Mouse (Mus musculus) stomach, embryonic 16.5 days (tissue): ENCODE measurements around the gene Cers5. TPM values are rescaled to one million over a fixed set of nuclear protein-coding genes. Genes with fewer than 3 reads are reported as not detected.
A peak's percentile ranks its signal among the peaks of the same experiment; 100 is the strongest.
"Not testable (repeated sequence)": the region's sequence is repeated elsewhere in the genome, so short reads cannot be mapped to it uniquely, and the experiment has no call there.

Experiments
- ATAC-seq: fragments of 200-750 bp; cut with Nextera tagmentation; 2 replicates; pipeline ENCODE4 v1.8.0; 2017; ENCODE audit warnings: moderate number of reproducible peaks, moderate TSS enrichment; ENCODE audit not compliant: insufficient read depth, low FRiP score
- H3K27ac ChIP-seq: fragments of 300-500 bp; sonication (generic); 2 replicates; pipeline ENCODE4 v1.5.1; 2014; ENCODE audit warnings: low read length
- H3K27me3 ChIP-seq: fragments of 300-500 bp; sonication (generic); 2 replicates; pipeline ENCODE4 v1.6.1; 2014; ENCODE audit warnings: low read length, control low read depth, mixed read lengths; ENCODE audit not compliant: control insufficient read depth, insufficient read depth
- H3K36me3 ChIP-seq: fragments of 300-500 bp; sonication (generic); 2 replicates; pipeline ENCODE4 v1.6.1; 2014; ENCODE audit warnings: low read length; ENCODE audit not compliant: control insufficient read depth, insufficient read depth
- H3K4me1 ChIP-seq: fragments of 300-500 bp; sonication (generic); 2 replicates; pipeline ENCODE4 v1.6.1; 2014; ENCODE audit warnings: low read length, control low read depth, mixed read lengths; ENCODE audit not compliant: control insufficient read depth, insufficient read depth
- H3K4me2 ChIP-seq: fragments of 300-500 bp; sonication (generic); 2 replicates; pipeline ENCODE4 v1.6.1; 2014; ENCODE audit warnings: low read depth, low read length, mixed read lengths
- H3K4me3 ChIP-seq: fragments of 300-500 bp; sonication (generic); replicated peaks from 2 replicates; pipeline ENCODE4 v1.5.1; 2014; ENCODE audit warnings: mild to moderate bottlenecking, low read length
- H3K9ac ChIP-seq: fragments of 300-500 bp; sonication (generic); 2 replicates; pipeline ENCODE4 v1.6.1; 2014; ENCODE audit warnings: low read length
- H3K9me3 ChIP-seq: fragments of 300-500 bp; sonication (generic); replicated peaks from 2 replicates; pipeline ENCODE4 v1.6.1; 2016; ENCODE audit warnings: low read length, control low read depth; ENCODE audit not compliant: control insufficient read depth
- WGBS: fragments of 180-500 bp; shearing (Covaris S2); extraction: QIAGEN DNeasy Blood & Tissue Kit; methylation state at CpG from one replicate; pipeline ENCODE4 v1.1.7; 2014; 5-methylcytosine and 5-hydroxymethylcytosine counted together
- polyA plus RNA-seq: library from polyadenylated mRNA; unstranded; fragments of >200 nt; fragmentation: Nextera tagmentation; extraction: Ambion mirVana; gene quantifications from 2 replicates; pipeline ENCODE4 v1.2.1, GENCODE M21; 2015

Cers5 gene
- polyA plus RNA-seq, 1 experiment from 2014 or later: 62.1 TPM

DNA sequence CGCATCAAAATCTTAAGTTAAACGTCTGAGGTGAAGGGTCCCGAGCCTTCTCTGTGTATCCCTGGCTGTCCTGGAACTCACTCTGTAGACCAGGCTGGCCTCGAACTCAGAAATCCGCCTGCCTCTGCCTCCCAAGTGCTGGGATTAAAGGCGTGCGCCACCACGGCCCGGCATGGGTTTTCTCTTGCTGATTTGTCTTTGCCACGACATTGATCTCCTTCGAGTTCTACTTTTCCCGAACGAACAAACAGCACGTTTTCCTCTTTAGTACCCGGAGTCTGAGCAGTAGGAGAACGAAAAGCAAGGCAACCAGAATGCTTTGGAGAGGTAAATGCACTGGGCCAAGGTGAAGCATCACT is 71.1 kb downstream of the Cers5 start:
- WGBS: 41% methylated on average over 16 of the region's 16 CpGs
- H3K27me3 ChIP-seq, ATAC-seq, H3K9me3 ChIP-seq, H3K36me3 ChIP-seq: not testable (repeated sequence)
- Histone ChIP-seq H3K4me1 (peaks cover 23% of the 10 kb centered on the region), H3K9ac (peak overlapping the region; percentile 99), H3K27ac (peak overlapping the region; percentile 96), H3K4me3 (peak overlapping the region; percentile 86), H3K4me2 (peak overlapping the region; percentile 59)

GRCm38 (mm10) chr15:99700219-99701106 is 72.2 kb downstream of the Cers5 start:
- ATAC-seq: no peak
- Histone ChIP-seq H3K9ac (no peak overlapping the region), H3K4me2 (no peak overlapping the region), H3K4me1 (peaks cover 23% of the 10 kb centered on the region), H3K4me3 (no peak overlapping the region), H3K9me3 (no peaks in the 10 kb centered on the region), H3K27me3 (no peaks in the 10 kb centered on the region), H3K27ac (no peak overlapping the region), H3K36me3 (no peaks in the 10 kb centered on the region)
- WGBS: 82% methylated on average over 18 of the region's 18 CpGs

- H3K4me3 ChIP-seq: no peak overlapping the region
- no peak overlapping the region for H3K27ac ChIP-seq
- H3K9ac ChIP-seq: no peak overlapping the region
- H3K27me3 ChIP-seq: no peaks in the 10 kb centered on the region
- ATAC-seq: no peak
- H3K4me1 ChIP-seq: peaks cover 23% of the 10 kb centered on the region
- WGBS: 82% methylated on average over 10 of the region's 10 CpGs
- no peak overlapping the region for H3K4me2 ChIP-seq
- no peaks in the 10 kb centered on the region for H3K9me3 ChIP-seq
- H3K36me3 ChIP-seq: no peaks in the 10 kb centered on the region
Measured at GRCm38 (mm10) chr15:99699715-99700114, 73.0 kb downstream of the Cers5 start.

- H3K27me3 ChIP-seq: no peaks in the 10 kb centered on the region
- no peaks in the 10 kb centered on the region for H3K36me3 ChIP-seq
- H3K9ac ChIP-seq: peak overlapping the region; percentile 8; the same call in 1 of the 2 replicates
- 28% methylated on average over 20 of the region's 20 CpGs for WGBS
- no peak for ATAC-seq
- no peak overlapping the region for H3K4me2 ChIP-seq
- H3K27ac ChIP-seq: no peak overlapping the region
- no peaks in the 10 kb centered on the region for H3K9me3 ChIP-seq
- H3K4me3 ChIP-seq: no peak overlapping the region
- H3K4me1 ChIP-seq: peaks cover 21% of the 10 kb centered on the region
Measured at GRCm38 (mm10) chr15:99698533-99699085, 74.1 kb downstream of the Cers5 start.

DNA sequence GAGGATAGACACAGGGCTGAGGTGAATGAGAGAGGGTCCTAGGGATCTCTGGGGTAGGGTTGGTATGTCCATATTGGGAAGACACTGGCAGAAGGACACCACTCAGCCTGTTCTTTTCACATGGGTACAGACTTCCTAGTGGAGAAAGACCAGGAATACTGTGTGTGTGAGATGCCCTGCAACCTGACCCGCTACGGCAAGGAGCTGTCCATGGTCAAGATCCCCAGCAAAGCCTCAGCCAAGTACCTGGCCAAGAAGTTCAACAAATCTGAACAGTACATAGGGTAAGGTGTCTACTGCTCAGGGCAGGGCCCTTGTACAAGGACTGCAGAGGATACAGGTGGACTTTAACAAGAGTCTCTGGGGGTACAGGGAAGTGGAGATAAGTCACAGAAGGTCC is 75.4 kb downstream of the Cers5 start:
- H3K9me3 ChIP-seq: no peaks in the 10 kb centered on the region
- no peak for ATAC-seq
- 18% methylated on average over 2 of the region's 2 CpGs for WGBS
- no peaks in the 10 kb centered on the region for H3K27me3 ChIP-seq
- no peaks in the 10 kb centered on the region for H3K36me3 ChIP-seq
- peaks cover 11% of the 10 kb centered on the region; the same call in 1 of the 2 replicates for H3K4me1 ChIP-seq
- H3K27ac ChIP-seq: no peak overlapping the region
- no peak overlapping the region for H3K9ac ChIP-seq
- H3K4me3 ChIP-seq: no peak overlapping the region
- no peak overlapping the region for H3K4me2 ChIP-seq

DNA sequence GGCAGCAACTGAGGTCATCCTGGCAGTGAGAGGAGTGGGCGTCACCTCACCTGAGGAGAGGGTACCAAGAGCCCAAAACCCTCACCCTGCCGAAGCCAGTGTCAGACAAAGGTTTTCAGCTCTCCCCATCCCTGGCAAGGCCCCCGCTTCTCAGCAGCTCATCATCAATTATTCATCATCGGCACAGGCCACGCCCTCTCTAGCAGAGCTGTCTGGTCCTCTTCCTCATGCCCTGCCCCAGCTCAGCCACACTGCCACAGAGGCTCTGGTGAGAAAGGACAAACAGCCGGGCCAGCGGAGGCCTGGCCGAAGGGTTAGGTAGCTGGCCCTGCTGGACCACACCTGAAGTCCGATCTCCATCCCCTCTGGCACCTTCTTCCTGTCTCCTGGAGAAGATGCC is 80.7 kb downstream of the Cers5 start:
- H3K9me3 ChIP-seq: no peaks in the 10 kb centered on the region
- H3K36me3 ChIP-seq: no peaks in the 10 kb centered on the region
- H3K4me3 ChIP-seq: no peak overlapping the region
- no peak overlapping the region for H3K27ac ChIP-seq
- H3K4me1 ChIP-seq: no peaks in the 10 kb centered on the region
- H3K27me3 ChIP-seq: peaks cover 8% of the 10 kb centered on the region; the same call in 1 of the 2 replicates
- H3K9ac ChIP-seq: no peak overlapping the region
- H3K4me2 ChIP-seq: no peak overlapping the region
- ATAC-seq: no peak
- WGBS: 36% methylated on average over 9 of the region's 9 CpGs

DNA sequence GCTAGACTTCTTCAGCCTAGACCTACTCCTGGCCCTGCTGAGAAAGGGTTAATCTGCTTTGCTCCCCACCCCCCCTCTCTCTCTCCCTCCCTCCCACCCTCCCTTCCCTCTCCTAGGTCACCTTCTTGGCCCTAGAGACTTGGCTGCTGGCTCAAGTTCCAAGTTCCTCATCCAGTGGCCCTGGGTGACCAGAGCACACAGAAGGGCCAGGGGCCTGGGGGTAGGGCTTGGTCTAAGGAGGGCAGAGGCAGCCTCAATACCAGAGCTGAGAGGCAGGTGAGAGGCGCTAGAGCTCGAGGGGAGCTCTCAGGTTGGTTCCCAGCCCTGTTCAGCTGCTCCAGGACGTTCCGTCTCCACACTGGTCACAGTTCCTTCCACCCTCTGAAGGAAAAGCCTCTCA is 81.8 kb downstream of the Cers5 start:
- Histone ChIP-seq H3K4me1 (no peaks in the 10 kb centered on the region), H3K9me3 (no peaks in the 10 kb centered on the region), H3K4me3 (no peak overlapping the region), H3K27ac (no peak overlapping the region), H3K4me2 (no peak overlapping the region), H3K36me3 (no peaks in the 10 kb centered on the region), H3K9ac (no peak overlapping the region), H3K27me3 (peaks cover 8% of the 10 kb centered on the region; the same call in 1 of the 2 replicates)
- ATAC-seq: no peak
- 17% methylated on average over 4 of the region's 4 CpGs for WGBS

- Histone ChIP-seq H3K4me2 (no peak overlapping the region), H3K4me3 (no peak overlapping the region), H3K27ac (no peak overlapping the region), H3K27me3 (peaks cover 8% of the 10 kb centered on the region; the same call in 1 of the 2 replicates), H3K4me1 (no peaks in the 10 kb centered on the region), H3K9ac (no peak overlapping the region), H3K9me3 (no peaks in the 10 kb centered on the region), H3K36me3 (no peaks in the 10 kb centered on the region)
- ATAC-seq: 0 out of 2 replicates have a peak, but pooled peaks have one; percentile 17
- 5% methylated on average over 4 of the region's 4 CpGs for WGBS
Measured at GRCm38 (mm10) chr15:99688712-99689111, 84.0 kb downstream of the Cers5 start.
